Mouse (Mus musculus): ENCODE data around the gene Nkapd1. TPM values are rescaled to one million over a fixed set of nuclear protein-coding genes. Genes with fewer than 3 reads are reported as not detected.

Gene Nkapd1
- 28.6 and 30.1 TPM in 2 replicates for polyA plus RNA-seq (2015; fragmentation: Nextera tagmentation; extraction: Ambion mirVana)

GRCm38 (mm10) chr9:50616766-50617603, at the start of gene Nkapd1, which contains the start of gene Pih1d2:
Gene Nkapd1 (minus strand): TSS chr9:50617464.
Gene Pih1d2 (plus strand): TSS chr9:50617321.
- no peaks in the 10 kb centered on the region for H3K9me3 ChIP-seq
- peak; percentile 93 for ATAC-seq (ENCODE audit: insufficient number of reproducible peaks, insufficient read depth, low FRiP score, low TSS enrichment, low read depth)
- H3K36me3 ChIP-seq, result peaks cover 31% of the 10 kb centered on the region

GRCm38 (mm10) chr9:50666442-50666841, 49.2 kb upstream of the Nkapd1 start:
- H3K4me3 ChIP-seq, result no peak overlapping the region
- no peak overlapping the region for H3K27ac ChIP-seq
- no peak overlapping the region for H3K4me2 ChIP-seq
- peaks cover 55% of the 10 kb centered on the region for H3K36me3 ChIP-seq
- WGBS, result 88% methylated on average over 6 of the region's 6 CpGs
- H3K9me3 ChIP-seq, result no peaks in the 10 kb centered on the region
- no peaks in the 10 kb centered on the region for H3K4me1 ChIP-seq
- ATAC-seq (ENCODE audit: insufficient number of reproducible peaks, insufficient read depth, low FRiP score, low TSS enrichment, low read depth), result no peak
- H3K27me3 ChIP-seq, result no peaks in the 10 kb centered on the region
- no peak overlapping the region for H3K9ac ChIP-seq

More at GRCm38 (mm10) chr9:50616766-50617603, at the start of gene Nkapd1, which contains the start of gene Pih1d2:
- peak within 1 kb of the TSS; percentile 96 for H3K27ac ChIP-seq
- peak within 1 kb of the TSS; percentile 100 for H3K4me3 ChIP-seq
- H3K4me2 ChIP-seq, result peak within 1 kb of the TSS; percentile 77
- WGBS, result under 1% methylated on average over 77 of the region's 81 CpGs
- H3K4me1 ChIP-seq, result peaks cover 15% of the 10 kb centered on the region
- peak within 1 kb of the TSS; percentile 97 for H3K9ac ChIP-seq
- no peaks in the 10 kb centered on the region for H3K27me3 ChIP-seq

GRCm38 (mm10) chr9:50664826-50665225, 47.6 kb upstream of the Nkapd1 start:
- H3K27ac ChIP-seq, result no peak overlapping the region
- H3K4me1 ChIP-seq, result peaks cover 5% of the 10 kb centered on the region; the same call in 1 of the 2 replicates
- ATAC-seq (ENCODE audit: insufficient number of reproducible peaks, insufficient read depth, low FRiP score, low TSS enrichment, low read depth), result no peak
- no peak overlapping the region for H3K4me2 ChIP-seq
- no peak overlapping the region for H3K9ac ChIP-seq
- H3K9me3 ChIP-seq, result no peaks in the 10 kb centered on the region
- peaks cover 55% of the 10 kb centered on the region for H3K36me3 ChIP-seq
- H3K4me3 ChIP-seq, result no peak overlapping the region
- no peaks in the 10 kb centered on the region for H3K27me3 ChIP-seq
- 88% methylated on average over 5 of the region's 5 CpGs for WGBS

- Histone ChIP-seq H3K4me1 (peaks cover 16% of the 10 kb centered on the region), H3K36me3 (peaks cover 35% of the 10 kb centered on the region), H3K4me2 (peak overlapping the region; percentile 75), H3K4me3 (peak overlapping the region; percentile 80), H3K27ac (no peak overlapping the region), H3K9me3 (no peaks in the 10 kb centered on the region), H3K9ac (peak overlapping the region; percentile 91), H3K27me3 (no peaks in the 10 kb centered on the region)
- ATAC-seq (ENCODE audit: insufficient number of reproducible peaks, insufficient read depth, low FRiP score, low TSS enrichment, low read depth), result no peak
- WGBS, result 15% methylated on average over 12 of the region's 12 CpGs
Observed at GRCm38 (mm10) chr9:50660431-50660830, 43.2 kb upstream of the Nkapd1 start.

GRCm38 (mm10) chr9:50659392-50660217, 42.3 kb upstream of the Nkapd1 start, which contains the start of gene Dlat:
Gene Dlat (minus strand): TSS chr9:50659780.
- WGBS, result under 1% methylated on average over 63 of the region's 63 CpGs

GRCm38 (mm10) chr9:50658941-50659388, 41.7 kb upstream of the Nkapd1 start:
- Histone ChIP-seq H3K9me3 (no peaks in the 10 kb centered on the region), H3K4me1 (peaks cover 16% of the 10 kb centered on the region), H3K36me3 (peaks cover 40% of the 10 kb centered on the region), H3K4me2 (peak overlapping the region; percentile 75), H3K27ac (peak overlapping the region; percentile 84), H3K9ac (peak overlapping the region; percentile 91), H3K4me3 (peak overlapping the region; percentile 80), H3K27me3 (no peaks in the 10 kb centered on the region)
- under 1% methylated on average over 28 of the region's 28 CpGs for WGBS
- peak; percentile 76; the same call in 1 of the 2 replicates for ATAC-seq (ENCODE audit: insufficient number of reproducible peaks, insufficient read depth, low FRiP score, low TSS enrichment, low read depth)

More at GRCm38 (mm10) chr9:50659392-50660217, 42.3 kb upstream of the Nkapd1 start, which contains the start of gene Dlat:
- Histone ChIP-seq H3K9ac (peak within 1 kb of the TSS; percentile 91), H3K9me3 (no peaks in the 10 kb centered on the region), H3K4me3 (peak within 1 kb of the TSS; percentile 80), H3K27ac (peak within 1 kb of the TSS; percentile 84), H3K27me3 (no peaks in the 10 kb centered on the region), H3K4me1 (peaks cover 16% of the 10 kb centered on the region), H3K36me3 (peaks cover 35% of the 10 kb centered on the region), H3K4me2 (peak within 1 kb of the TSS; percentile 75)
- peak; percentile 88 for ATAC-seq (ENCODE audit: insufficient number of reproducible peaks, insufficient read depth, low FRiP score, low TSS enrichment, low read depth)

- H3K9ac ChIP-seq, result peak overlapping the region; percentile 91
- H3K9me3 ChIP-seq, result no peaks in the 10 kb centered on the region
- no peaks in the 10 kb centered on the region for H3K27me3 ChIP-seq
- no peak for ATAC-seq (ENCODE audit: insufficient number of reproducible peaks, insufficient read depth, low FRiP score, low TSS enrichment, low read depth)
- H3K36me3 ChIP-seq, result peaks cover 40% of the 10 kb centered on the region
- 19% methylated on average over 5 of the region's 5 CpGs for WGBS
- H3K4me2 ChIP-seq, result peak overlapping the region; percentile 75
- H3K27ac ChIP-seq, result no peak overlapping the region
- H3K4me1 ChIP-seq, result peaks cover 16% of the 10 kb centered on the region
- H3K4me3 ChIP-seq, result peak overlapping the region; percentile 80
Observed at GRCm38 (mm10) chr9:50658391-50658790, 41.1 kb upstream of the Nkapd1 start.

GRCm38 (mm10) chr9:50650503-50650902, 33.2 kb upstream of the Nkapd1 start:
- Histone ChIP-seq H3K36me3 (peaks cover 94% of the 10 kb centered on the region), H3K4me3 (no peak overlapping the region), H3K9ac (no peak overlapping the region), H3K9me3 (no peaks in the 10 kb centered on the region), H3K27me3 (no peaks in the 10 kb centered on the region), H3K4me2 (no peak overlapping the region), H3K4me1 (no peaks in the 10 kb centered on the region), H3K27ac (no peak overlapping the region)
- 95% methylated on average over 10 of the region's 10 CpGs for WGBS
- no peak for ATAC-seq (ENCODE audit: insufficient number of reproducible peaks, insufficient read depth, low FRiP score, low TSS enrichment, low read depth)

- ATAC-seq (ENCODE audit: insufficient number of reproducible peaks, insufficient read depth, low FRiP score, low TSS enrichment, low read depth), result no peak
- H3K9ac ChIP-seq, result no peak overlapping the region
- WGBS, result 64% methylated on average over 10 of the region's 10 CpGs
- no peak overlapping the region for H3K27ac ChIP-seq
- no peaks in the 10 kb centered on the region for H3K27me3 ChIP-seq
- no peaks in the 10 kb centered on the region for H3K4me1 ChIP-seq
- H3K36me3 ChIP-seq, result peaks cover 93% of the 10 kb centered on the region
- H3K4me2 ChIP-seq, result no peak overlapping the region
- H3K4me3 ChIP-seq, result no peak overlapping the region
- H3K9me3 ChIP-seq, result no peaks in the 10 kb centered on the region
Observed at GRCm38 (mm10) chr9:50646826-50647370, 29.6 kb upstream of the Nkapd1 start.

GRCm38 (mm10) chr9:50634270-50634669, 17.0 kb upstream of the Nkapd1 start:
- Histone ChIP-seq H3K4me2 (no peak overlapping the region), H3K9ac (no peak overlapping the region), H3K36me3 (peaks cover 60% of the 10 kb centered on the region), H3K27ac (no peak overlapping the region), H3K4me3 (no peak overlapping the region), H3K27me3 (no peaks in the 10 kb centered on the region), H3K4me1 (no peaks in the 10 kb centered on the region), H3K9me3 (no peaks in the 10 kb centered on the region)
- 92% methylated on average over 11 of the region's 11 CpGs for WGBS
- no peak for ATAC-seq (ENCODE audit: insufficient number of reproducible peaks, insufficient read depth, low FRiP score, low TSS enrichment, low read depth)

GRCm38 (mm10) chr9:50633059-50633458, 15.8 kb upstream of the Nkapd1 start:
- WGBS, result 53% methylated on average over 2 of the region's 2 CpGs
- Histone ChIP-seq H3K4me1 (no peaks in the 10 kb centered on the region), H3K4me3 (no peak overlapping the region), H3K9ac (no peak overlapping the region), H3K4me2 (no peak overlapping the region), H3K9me3 (no peaks in the 10 kb centered on the region), H3K27ac (no peak overlapping the region), H3K36me3 (peaks cover 50% of the 10 kb centered on the region), H3K27me3 (no peaks in the 10 kb centered on the region)
- ATAC-seq (ENCODE audit: insufficient number of reproducible peaks, insufficient read depth, low FRiP score, low TSS enrichment, low read depth), result no peak

Data from embryonic facial prominence, embryonic 13.5 days (tissue).